Mouse (Mus musculus) CD4-positive helper T cell, adult 2 months (primary cell): ENCODE measurements around the gene Spats2.
"Not testable (repeated sequence)": the region's sequence is repeated elsewhere in the genome, so short reads cannot be mapped to it uniquely, and the experiment has no call there.

Source experiments
- DNase-seq: peaks from one replicate; pipeline ENCODE4 v3.0.0-alpha.2; 2012; ENCODE audit warnings: low read depth, missing footprints, low spot score

Gene Spats2

DNA sequence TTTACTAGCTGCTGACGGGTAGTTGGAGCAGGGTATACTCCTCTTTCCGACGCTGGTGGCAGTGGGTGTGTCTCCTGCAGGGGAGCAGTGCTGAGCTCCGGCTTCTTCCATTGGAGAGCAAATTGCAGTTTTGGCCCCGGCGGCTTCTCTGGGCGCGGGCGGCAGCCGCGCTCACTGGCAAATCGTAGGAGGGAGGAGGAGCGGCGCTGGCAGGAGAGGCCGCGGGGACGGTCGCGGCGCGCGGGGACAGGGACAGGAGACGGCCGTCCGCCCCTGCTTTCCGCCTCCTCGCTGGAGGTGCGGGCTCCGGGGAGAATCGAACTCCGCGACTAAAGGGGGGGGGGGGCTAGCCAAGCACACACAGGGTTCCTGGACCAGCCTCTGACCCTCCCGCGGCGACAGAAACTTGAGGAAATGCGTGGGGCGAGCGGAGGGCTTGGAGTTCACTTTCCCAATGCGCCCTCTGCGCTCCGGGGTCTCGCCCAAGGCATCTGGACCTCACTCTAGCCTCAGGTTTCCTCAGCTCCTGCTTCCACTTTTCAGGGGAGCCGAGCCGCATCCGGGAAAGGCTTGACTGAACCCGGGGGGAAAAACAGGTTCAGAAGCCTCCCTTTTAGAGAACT lies 98.0 kb downstream of the Spats2 start:
- peak; percentile 58 for DNase-seq

DNA sequence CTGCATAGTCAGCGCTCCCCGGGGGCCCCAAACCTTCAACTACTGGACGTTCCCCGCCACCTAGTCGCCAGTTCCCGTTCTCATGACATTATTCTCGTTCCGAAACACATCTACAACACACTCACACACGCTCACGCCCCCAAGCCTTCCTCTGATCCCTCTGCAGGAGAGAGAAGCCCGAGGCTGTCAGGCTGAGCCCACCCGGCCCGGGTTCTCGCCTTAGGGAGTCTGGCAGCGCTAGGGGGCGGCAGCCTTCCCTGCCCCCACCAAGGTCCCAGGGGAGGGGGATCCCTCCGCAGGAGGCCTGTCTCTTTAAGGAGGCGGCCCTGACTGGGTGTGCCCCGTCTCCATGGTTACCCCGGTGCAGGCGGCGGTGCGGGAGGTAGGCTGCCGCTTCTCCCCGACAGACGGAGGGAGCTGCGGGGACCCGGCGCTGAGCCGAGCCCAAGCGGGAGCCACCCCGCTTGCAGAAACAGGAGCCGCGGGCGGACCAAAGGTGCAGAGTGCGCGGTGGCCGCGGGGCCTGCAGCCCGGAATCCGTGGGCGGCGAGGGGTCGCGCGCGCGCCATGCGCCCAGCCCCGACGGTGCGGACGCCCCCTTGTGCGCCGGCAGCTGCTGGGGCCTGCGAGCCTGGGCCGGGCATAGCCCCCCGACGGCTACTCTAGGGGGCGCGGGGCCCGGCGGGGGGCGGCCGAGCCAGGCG lies 98.6 kb downstream of the Spats2 start, which contains the start of gene Kcnh3:
Gene Kcnh3 (plus strand): TSS at position 654 of the 704 bp plus-strand sequence.
- peak; percentile 81 for DNase-seq

GRCm38 (mm10) chr15:99225081-99225810 lies 99.5 kb downstream of the Spats2 start:
- no peak for DNase-seq

GRCm38 (mm10) chr15:99226090-99226489 lies 100.4 kb downstream of the Spats2 start:
- DNase-seq: no peak

DNA sequence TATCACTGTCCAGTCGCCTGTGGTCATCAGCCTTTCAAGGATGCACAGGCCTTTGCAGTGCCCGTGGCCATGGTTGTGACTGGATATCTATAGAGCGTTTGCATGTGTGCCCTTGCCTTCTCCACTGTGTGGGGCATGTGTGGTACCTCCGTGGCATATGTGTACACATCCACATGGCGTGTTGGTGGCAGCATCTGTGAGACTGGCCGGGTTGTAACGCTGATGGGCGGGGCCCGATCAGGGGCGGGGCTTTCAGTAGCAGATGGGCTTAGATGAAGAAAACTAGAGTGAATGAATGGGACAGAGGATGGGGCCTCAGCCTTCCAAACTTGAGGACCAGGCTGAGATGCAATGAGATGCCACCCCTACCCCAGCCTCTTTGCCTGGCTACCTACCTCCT lies 106.3 kb downstream of the Spats2 start:
- DNase-seq: no peak

DNA sequence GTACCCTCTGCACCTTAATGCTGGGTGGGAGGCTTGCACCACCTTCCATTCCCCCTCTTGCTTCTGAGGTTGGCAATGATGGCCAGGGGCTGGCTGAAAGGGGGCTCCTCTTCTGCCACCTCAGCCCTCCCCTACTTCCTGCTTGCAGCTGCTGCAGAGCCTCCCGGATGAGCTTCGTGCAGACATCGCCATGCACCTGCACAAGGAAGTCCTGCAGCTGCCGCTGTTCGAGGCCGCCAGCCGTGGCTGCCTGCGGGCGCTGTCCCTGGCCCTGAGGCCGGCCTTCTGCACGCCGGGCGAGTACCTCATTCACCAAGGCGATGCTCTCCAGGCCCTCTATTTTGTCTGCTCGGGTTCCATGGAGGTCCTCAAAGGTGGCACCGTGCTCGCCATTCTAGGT lies 108.0 kb downstream of the Spats2 start:
- DNase-seq: peak; percentile 49

DNA sequence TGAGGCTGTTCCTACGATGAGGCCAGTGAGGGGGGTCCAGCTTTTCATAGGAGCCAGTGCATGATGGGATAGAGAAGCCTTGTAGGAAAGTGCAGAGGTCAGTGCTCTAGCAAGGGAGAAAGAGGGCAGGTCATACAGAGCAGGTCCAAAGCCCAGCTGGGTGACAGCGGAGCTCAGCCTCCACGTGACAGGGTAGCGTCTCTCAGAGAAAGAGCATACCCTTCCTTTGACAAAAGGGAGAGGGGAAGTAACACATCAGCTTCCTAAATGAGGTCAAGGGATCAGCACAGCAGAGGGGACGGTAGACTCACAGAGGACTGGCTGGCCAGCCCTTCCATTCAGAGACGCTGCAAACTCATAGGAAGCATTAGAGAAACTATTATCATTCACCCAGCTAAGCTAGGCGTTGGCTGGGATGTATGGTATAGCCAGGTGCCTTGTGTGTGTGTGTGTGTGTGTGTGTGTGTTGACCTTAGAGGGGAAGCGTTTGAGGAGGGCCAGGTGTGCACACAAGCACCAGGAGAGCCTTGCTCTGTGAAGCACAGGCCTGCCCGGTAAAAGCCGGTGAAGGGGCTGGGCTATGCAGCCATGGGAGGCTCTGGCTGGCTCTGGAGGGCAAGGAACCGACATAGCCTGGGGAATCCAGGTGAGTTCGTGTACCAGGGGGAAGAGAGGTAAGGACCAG lies 108.8 kb downstream of the Spats2 start:
- no peak for DNase-seq

DNA sequence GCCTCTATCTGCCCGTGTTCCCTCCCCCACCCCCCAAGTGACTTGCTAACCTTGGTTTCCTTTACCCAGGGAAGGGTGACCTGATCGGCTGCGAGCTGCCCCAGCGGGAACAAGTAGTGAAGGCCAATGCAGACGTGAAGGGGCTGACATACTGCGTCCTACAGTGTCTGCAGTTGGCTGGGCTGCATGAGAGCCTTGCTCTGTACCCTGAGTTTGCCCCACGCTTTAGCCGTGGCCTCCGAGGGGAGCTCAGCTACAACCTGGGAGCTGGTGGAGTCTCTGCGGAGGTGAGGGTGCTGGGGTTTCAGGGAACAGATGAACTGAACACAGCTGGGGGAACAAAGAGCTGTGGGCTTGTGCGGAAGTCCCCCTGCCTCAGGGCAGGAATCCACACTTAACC lies 112.3 kb downstream of the Spats2 start:
- DNase-seq: no peak

GRCm38 (mm10) chr15:99240129-99240528 lies 114.4 kb downstream of the Spats2 start:
- DNase-seq: no peak

GRCm38 (mm10) chr15:99241249-99241648 lies 115.5 kb downstream of the Spats2 start:
- no peak for DNase-seq

DNA sequence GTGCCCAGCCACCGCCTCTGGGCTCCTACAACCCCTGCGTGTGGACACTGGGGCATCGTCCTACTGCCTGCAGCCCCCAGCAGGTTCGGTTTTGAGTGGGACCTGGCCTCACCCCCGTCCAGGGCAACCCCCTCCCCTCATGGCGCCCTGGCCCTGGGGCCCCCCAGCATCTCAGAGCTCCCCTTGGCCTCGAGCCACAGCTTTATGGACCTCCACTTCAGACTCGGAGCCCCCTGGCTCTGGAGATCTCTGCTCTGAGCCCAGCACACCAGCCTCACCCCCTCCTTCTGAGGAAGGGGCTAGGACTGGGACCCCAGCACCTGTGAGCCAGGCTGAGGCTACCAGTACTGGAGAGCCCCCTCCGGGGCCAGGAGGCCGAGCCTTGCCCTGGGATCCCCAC lies 116.3 kb downstream of the Spats2 start:
- no peak for DNase-seq

GRCm38 (mm10) chr15:99246736-99247135 lies 121.0 kb downstream of the Spats2 start:
- not testable (repeated sequence) for DNase-seq

- DNase-seq: no peak
Observed at GRCm38 (mm10) chr15:99248972-99249371, 123.3 kb downstream of the Spats2 start.

- no peak for DNase-seq
Observed at GRCm38 (mm10) chr15:99249938-99250337, 124.2 kb downstream of the Spats2 start.

DNA sequence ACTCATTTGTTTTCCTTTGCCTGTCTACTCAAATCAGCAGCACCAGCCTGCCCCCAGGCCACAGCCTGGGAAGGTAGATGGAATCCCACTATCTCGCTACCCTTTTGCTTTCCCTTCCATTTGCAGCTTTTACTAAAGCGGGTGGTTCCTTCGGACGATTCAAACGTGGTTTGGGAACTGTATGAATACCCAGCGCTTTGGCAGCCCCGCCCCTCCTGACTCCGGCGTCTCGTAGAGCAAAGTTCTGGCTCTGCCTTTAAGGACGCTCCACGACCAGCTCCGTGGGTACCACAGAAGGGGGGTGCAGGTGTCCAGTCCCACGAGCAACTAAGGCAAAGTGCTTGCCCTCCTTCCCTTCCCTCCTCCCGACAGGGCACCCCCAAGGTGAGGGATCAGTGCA lies 125.4 kb downstream of the Spats2 start:
- not testable (repeated sequence) for DNase-seq

GRCm38 (mm10) chr15:99251626-99252380 lies 126.1 kb downstream of the Spats2 start, which contains the start of gene Mcrs1:
TSS of gene Mcrs1 (minus strand) at chr15:99251961.
- DNase-seq: peak; percentile 99

DNA sequence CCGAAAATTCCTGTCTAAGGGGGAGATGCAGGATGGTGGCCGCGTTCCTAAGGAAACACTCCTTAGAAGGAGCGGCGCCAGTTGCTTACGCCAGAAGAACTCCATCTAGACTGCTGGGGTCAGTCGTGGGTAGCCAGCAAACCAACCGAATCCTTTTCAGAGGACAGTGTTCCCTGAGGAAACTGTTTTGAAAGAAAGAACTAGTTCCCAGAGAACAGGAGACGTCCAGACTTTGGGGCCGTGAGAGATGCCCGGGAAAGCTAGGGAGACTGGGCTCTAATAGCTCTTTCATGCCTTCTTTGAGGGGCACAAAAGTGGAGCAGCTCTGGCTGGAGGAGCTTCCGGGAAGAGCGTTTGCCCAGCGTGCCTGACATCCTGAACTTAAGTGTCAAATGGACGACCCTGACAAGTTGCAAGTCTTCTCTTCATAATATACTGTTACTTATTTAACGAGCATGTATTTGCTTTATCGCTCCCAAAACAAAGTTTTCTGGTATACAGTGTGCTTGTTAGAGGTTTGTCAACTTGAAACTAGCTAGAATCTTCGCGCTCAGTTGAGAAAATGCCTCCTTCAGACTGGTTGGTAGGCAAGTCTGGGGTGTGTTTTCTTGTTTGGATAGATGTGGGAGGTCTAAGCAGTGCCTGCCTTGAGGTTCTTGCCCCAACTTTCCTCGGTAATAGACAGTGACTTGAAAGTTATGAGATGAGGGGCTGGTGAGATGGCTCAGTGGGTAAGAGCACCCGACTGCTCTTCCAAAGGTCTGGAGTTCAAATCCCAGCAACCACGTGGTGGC lies 126.9 kb downstream of the Spats2 start:
- peak; percentile 32 for DNase-seq

DNA sequence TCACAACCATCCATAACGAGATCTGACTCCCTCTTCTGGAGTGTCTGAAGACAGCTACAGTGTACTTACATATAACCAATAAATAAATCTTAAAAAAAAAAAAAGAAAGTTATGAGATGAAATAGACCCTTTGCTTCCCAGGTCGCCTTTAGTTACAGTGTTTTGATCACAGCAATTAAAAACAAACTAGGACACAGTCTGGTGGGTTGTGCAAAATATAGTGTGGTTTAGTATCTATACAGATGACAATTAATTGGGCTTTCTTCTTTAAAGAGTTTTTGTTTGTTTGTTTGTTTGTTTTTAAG lies 127.4 kb downstream of the Spats2 start:
- not testable (repeated sequence) for DNase-seq

DNA sequence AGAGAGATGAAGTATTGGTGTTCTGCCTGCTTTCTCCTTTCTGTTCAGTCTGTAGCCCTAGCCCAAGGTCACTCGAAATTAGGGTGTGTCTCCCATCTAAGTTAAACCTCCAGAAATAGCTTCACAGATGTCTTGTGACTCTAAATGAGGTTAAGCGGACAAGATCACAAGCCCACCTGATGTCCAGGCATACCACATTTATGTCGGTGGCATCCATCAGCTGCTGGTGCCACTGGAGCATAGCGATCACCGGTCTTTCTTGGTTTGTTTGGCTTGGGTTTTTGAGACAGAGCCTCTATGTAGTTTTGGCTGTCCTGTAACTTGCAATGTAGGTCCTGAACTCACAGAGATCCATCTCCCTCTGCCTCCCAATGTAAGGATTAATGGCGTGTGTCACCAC lies 128.1 kb downstream of the Spats2 start:
- DNase-seq: no peak

DNA sequence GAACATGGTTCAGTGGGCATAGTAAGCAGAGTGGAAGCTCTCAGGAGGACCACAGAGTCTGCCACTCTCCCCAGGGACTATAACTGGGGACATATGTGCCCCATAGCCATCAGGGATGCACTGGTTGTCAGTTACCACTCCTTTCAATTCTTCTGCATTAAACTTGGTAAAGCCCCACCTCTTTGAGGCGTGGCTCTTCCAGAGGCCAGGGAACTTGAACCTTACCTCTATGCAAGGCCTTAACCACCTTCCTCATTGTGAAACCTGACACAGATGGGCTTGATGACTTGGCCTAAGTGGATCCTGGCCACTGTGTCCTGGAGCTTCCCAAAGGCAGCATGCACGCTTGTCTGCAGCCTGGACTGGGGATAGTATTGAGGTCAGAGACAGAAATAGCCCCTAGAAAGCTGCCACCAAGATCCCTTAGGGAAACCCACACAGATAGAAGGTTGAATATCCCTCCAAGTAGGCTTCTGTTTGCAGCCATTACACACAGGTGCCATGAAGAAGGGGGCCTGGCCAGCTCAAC lies 128.8 kb downstream of the Spats2 start:
- DNase-seq: no peak
